Mouse (Mus musculus) layer of hippocampus, adult 2 months (tissue): ENCODE results near the gene Sfmbt1. TPM values are rescaled to one million over a fixed set of nuclear protein-coding genes. Genes with fewer than 3 reads are reported as not detected.

Source experiments
- DNase-seq, 2 experiments: peaks; one replicate each; pipeline ENCODE4 v3.0.0; 2022; ENCODE audit warnings: low spot score in 2 of 2
- H3K27ac ChIP-seq: fragments of 200-600 bp; 2 replicates; pipeline ENCODE4 v1.8.1; 2022
- H3K4me3 ChIP-seq: fragments of 200-600 bp; 2 replicates; pipeline ENCODE4 v1.8.1; 2022; ENCODE audit warnings: mild to moderate bottlenecking
- CTCF ChIP-seq: fragments of 200-600 bp; conservative IDR thresholded peaks from 2 replicates; pipeline ENCODE4 v1.8.1; 2022; ENCODE audit warnings: antibody characterized with exemption, mild to moderate bottlenecking, moderate library complexity
- total RNA-seq, 2 experiments: library from RNA; stranded (reverse); gene quantifications; 2 replicates each; pipeline ENCODE4 v1.2.3; 2021

The Sfmbt1 gene
- total RNA-seq, 2 experiments from 2014 or later, result 33.5 to 36.6 TPM

DNA sequence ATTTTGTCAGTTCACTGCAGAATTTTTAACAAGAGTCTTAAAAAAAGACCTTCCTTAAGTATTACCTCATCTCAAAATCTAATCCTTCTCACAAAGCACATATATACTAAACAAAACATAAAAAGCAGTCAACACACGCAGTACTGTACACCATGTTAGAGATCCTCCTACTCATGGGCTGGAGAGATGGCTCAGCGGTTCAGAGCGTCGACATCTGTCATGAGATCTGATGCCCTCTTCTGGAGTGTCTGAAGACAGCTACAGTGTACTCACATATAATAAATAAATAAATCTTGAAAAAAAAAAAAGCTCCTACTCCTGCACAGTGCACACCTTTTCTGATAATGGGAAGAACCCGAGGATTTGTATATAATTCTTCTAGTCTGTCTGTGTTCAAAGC lies 7.8 kb downstream of the Sfmbt1 start:
- peak; percentile 50 for TF ChIP-seq CTCF
- DNase-seq, result no peak
- Histone ChIP-seq H3K27ac (no peak overlapping the region), H3K4me3 (no peak overlapping the region)

GRCm38 (mm10) chr14:30731896-30732295 lies 17.2 kb downstream of the Sfmbt1 start:
- Histone ChIP-seq H3K27ac (no peak overlapping the region), H3K4me3 (no peak overlapping the region)
- DNase-seq, result no peak
- no peak for TF ChIP-seq CTCF

- no peak for TF ChIP-seq CTCF
- no peak for DNase-seq
Observed at GRCm38 (mm10) chr14:30734665-30735064, 20.0 kb downstream of the Sfmbt1 start.

DNA sequence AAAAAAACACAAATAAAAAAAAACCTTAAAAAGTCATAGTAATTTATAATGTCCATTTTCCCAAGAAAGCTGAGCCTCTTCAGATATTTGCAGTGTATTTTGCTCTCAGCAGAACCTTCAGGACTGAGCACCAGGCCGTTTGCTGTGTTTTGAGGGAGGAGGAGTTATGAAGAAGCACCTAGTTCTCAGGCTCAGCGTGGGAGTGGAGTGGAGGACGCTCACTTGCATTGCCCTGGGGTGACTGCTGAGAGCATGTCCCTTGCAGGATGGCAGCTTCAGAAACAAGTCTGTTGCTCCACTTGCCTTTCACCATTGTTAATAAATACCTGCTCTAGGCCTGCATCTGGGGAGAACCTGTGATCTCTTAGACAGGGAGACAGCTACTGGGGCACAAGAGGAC lies 21.2 kb downstream of the Sfmbt1 start:
- no peak overlapping the region for H3K27ac ChIP-seq
- no peak overlapping the region for H3K4me3 ChIP-seq
- TF ChIP-seq CTCF, result no peak
- no peak for DNase-seq

More at GRCm38 (mm10) chr14:30734665-30735064, 20.0 kb downstream of the Sfmbt1 start:
- Histone ChIP-seq H3K27ac (no peak overlapping the region), H3K4me3 (no peak overlapping the region)

DNA sequence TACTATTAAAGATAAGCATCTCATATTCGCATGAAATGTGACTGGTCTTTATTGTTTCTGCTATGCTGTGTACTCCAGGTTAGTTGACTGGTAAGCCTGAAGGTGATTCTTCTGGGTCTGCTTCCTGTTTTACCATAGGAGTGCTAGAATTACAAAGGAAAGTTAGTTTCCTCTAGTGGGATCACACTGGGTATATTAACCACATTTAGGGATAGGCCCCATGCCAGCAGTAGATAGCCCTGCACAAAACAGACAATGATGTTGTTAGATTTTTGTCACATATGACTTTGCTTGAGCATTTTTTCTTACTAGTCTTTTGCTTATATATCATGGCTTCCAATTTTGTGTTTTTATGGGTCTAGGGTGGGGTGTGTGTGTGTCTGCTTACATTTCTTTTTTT lies 21.8 kb downstream of the Sfmbt1 start:
- no peak for DNase-seq
- no peak overlapping the region for H3K4me3 ChIP-seq
- no peak overlapping the region for H3K27ac ChIP-seq
- TF ChIP-seq CTCF, result no peak

DNA sequence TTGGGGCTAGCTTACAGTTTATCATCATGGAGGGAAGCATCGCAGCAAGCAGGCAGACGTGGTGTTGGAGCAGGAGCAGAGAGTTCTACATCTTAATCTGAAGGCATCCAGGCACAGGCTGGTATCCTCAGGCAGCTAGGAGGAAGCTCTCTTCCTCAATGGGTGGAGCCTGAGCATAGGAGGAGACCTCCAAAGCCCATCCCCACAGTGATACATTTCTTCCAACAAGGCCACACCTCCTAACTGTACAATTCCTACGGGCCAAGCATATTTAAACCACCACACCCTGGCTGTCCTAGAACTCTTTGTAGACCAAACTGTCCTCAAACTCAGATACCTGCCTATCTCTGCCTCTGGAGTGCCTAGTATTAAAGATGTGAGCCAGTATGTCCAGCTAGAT lies 29.2 kb downstream of the Sfmbt1 start:
- Histone ChIP-seq H3K27ac (no peak overlapping the region), H3K4me3 (no peak overlapping the region)
- TF ChIP-seq CTCF, result no peak
- DNase-seq, result no peak

DNA sequence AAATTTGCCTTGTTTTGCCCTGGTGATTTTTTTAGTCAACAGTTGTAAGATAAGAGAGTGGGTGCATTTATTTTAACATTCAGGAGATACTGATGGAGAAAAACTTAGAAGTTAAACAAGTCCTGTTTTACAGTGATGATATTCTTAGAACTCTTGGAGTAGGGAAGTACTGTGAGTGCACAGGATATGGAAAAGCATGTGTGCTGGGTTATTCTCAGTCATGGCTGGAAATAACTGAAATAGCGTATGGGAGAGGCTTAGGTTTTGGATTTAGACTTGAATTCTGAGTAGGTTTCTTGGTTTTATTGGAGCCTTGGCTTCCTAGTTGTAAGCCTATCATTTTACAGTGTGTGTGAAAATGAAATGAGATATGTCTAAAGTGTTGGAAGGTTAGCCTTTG lies 31.5 kb downstream of the Sfmbt1 start:
- no peak overlapping the region for H3K4me3 ChIP-seq
- DNase-seq, result no peak
- no peak for TF ChIP-seq CTCF
- H3K27ac ChIP-seq, result no peak overlapping the region

DNA sequence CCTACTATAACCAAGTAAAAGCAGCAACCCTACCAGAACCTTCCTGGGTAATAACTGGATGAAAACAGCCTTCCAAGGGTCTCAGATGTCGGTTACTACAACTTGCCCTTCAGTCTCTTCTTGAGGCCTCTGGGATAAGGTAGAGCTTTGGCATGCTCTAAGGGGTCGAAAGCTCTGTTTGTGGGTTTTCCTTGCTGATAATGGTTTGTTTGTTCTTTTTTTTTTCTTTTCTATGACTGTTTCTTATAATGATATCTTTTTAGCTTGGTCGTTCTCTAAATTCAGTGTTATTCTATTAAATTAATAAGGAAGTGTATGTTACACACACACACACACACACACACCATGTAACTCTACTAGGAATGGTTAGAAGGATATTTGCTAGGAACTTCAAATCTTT lies 42.6 kb downstream of the Sfmbt1 start:
- H3K4me3 ChIP-seq, result no peak overlapping the region
- TF ChIP-seq CTCF, result no peak
- H3K27ac ChIP-seq, result no peak overlapping the region
- no peak for DNase-seq

GRCm38 (mm10) chr14:30761211-30761610 lies 46.6 kb downstream of the Sfmbt1 start:
- no peak for TF ChIP-seq CTCF
- Histone ChIP-seq H3K27ac (no peak overlapping the region), H3K4me3 (no peak overlapping the region)
- no peak for DNase-seq

- DNase-seq, result no peak
- Histone ChIP-seq H3K27ac (no peak overlapping the region), H3K4me3 (no peak overlapping the region)
- TF ChIP-seq CTCF, result no peak
Observed at GRCm38 (mm10) chr14:30762131-30762903, 47.7 kb downstream of the Sfmbt1 start.

DNA sequence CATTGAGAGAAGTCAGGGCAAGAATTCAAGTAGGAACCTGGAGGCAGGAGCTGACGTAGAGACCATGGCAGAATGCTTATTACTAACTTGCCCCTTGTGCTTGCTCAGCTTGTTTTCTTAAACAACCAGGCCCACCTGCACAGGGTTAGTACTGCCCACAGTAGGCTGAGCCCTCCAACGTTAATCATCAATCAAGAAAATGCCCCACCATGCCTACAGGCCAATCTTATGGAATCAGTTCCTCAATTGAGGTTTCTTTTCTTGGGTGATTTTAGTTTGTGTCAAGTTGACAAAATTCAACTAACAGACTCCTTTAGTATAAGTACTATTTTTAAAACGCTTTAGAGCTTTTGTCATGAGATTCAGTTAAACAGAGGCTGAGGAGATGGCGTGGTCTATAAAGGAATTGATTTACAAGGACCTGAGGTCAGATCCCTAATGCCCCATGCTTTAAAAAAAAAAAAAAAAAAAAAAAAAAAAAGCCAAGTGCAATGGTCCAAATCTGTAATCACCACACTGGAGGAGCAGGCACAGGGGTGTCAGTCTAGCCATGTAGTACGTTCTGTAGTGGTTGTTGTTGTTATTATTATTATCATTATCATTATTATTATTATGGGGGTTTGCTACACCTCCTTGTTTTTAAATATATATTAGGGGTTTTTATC lies 48.4 kb downstream of the Sfmbt1 start:
- no peak overlapping the region for H3K27ac ChIP-seq
- TF ChIP-seq CTCF, result no peak
- no peak overlapping the region for H3K4me3 ChIP-seq
- DNase-seq, result no peak

GRCm38 (mm10) chr14:30784614-30785013 lies 70.0 kb downstream of the Sfmbt1 start:
- TF ChIP-seq CTCF, result no peak
- no peak overlapping the region for H3K4me3 ChIP-seq
- no peak overlapping the region for H3K27ac ChIP-seq
- no peak for DNase-seq

DNA sequence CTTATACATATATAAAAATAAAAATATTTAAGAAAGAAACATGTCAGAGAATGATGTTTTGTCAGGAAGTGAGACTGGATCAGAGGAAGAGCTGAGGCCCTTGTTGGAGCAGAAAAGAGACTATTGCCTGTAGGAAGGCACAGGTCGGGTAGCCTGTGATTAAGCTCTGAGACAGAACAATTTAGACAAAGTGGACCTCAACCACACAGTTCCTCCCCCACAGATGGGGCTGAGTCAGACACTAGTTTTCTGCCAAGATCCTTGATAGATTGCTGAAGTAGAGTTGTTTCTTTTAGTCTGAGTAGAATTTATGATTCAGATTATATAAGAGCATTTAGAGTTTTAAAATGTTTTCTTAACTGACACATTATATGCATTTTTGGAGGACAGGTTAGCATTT lies 74.8 kb downstream of the Sfmbt1 start:
- Histone ChIP-seq H3K27ac (0 out of 2 replicates have a peak overlapping the region, but pooled peaks have one; percentile 7), H3K4me3 (no peak overlapping the region)
- TF ChIP-seq CTCF, result no peak
- peak; percentile 13 to 19 for DNase-seq

GRCm38 (mm10) chr14:30792871-30793270 lies 78.2 kb downstream of the Sfmbt1 start:
- no peak overlapping the region for H3K4me3 ChIP-seq
- no peak for TF ChIP-seq CTCF
- no peak for DNase-seq
- H3K27ac ChIP-seq, result no peak overlapping the region
